Mouse (Mus musculus) heart, embryonic 10.5 days (tissue): ENCODE data around the gene Cpb2. TPM values are rescaled to one million over a fixed set of nuclear protein-coding genes. Genes with fewer than 3 reads are reported as not detected.
A peak's percentile ranks its signal among the peaks of the same experiment; 100 is the strongest.

ENCODE experiments used
- DNase-seq: peaks from one replicate; pipeline ENCODE4 v3.0.0-alpha.2; 2017; ENCODE audit warnings: low spot score
- H3K27ac ChIP-seq: fragments of 300-500 bp; sonication (generic); 2 replicates; pipeline ENCODE4 v1.5.1; 2016; ENCODE audit warnings: mild to moderate bottlenecking
- H3K27me3 ChIP-seq: fragments of 300-500 bp; sonication (generic); 2 replicates; pipeline ENCODE4 v1.6.1; 2016; ENCODE audit warnings: mild to moderate bottlenecking; ENCODE audit not compliant: poor library complexity, insufficient read depth, severe bottlenecking
- H3K36me3 ChIP-seq: fragments of 300-500 bp; sonication (generic); 2 replicates; pipeline ENCODE4 v1.6.1; 2016; ENCODE audit warnings: mild to moderate bottlenecking, moderate library complexity
- H3K4me1 ChIP-seq: fragments of 300-500 bp; sonication (generic); 2 replicates; pipeline ENCODE4 v1.6.1; 2016; ENCODE audit warnings: mild to moderate bottlenecking
- H3K4me3 ChIP-seq: fragments of 300-500 bp; sonication (generic); 2 replicates; pipeline ENCODE4 v1.5.1; 2016; ENCODE audit warnings: mild to moderate bottlenecking, moderate library complexity
- H3K9me3 ChIP-seq: fragments of 300-500 bp; sonication (generic); 2 replicates; pipeline ENCODE4 v1.6.1; 2016; ENCODE audit warnings: mild to moderate bottlenecking, moderate library complexity
- WGBS: fragments of 180-500 bp; shearing (Covaris S2); methylation state at CpG from one replicate; pipeline ENCODE4 v1.1.7; 2016; 5-methylcytosine and 5-hydroxymethylcytosine counted together
- polyA plus RNA-seq: library from polyadenylated mRNA; unstranded; fragments of >200 nt; fragmentation: Nextera tagmentation; extraction: Ambion mirVana; gene quantifications from 2 replicates; pipeline ENCODE4 v1.2.1, GENCODE M21; 2016

The Cpb2 gene
- polyA plus RNA-seq, 1 experiment from 2014 or later = 5.8 TPM

- Histone ChIP-seq H3K27me3 (no peaks in the 10 kb centered on the region), H3K4me3 (no peak overlapping the region), H3K9me3 (no peaks in the 10 kb centered on the region), H3K27ac (no peak overlapping the region), H3K4me1 (peaks cover 11% of the 10 kb centered on the region), H3K36me3 (no peaks in the 10 kb centered on the region)
- WGBS = 55% methylated on average over 5 of the region's 5 CpGs
- no peak for DNase-seq
These were observed 38.3 kb downstream of the Cpb2 start for GRCm38 (mm10) chr14:75280406-75280805.

- no peaks in the 10 kb centered on the region for H3K27me3 ChIP-seq
- peak overlapping the region; percentile 94 for H3K27ac ChIP-seq
- H3K36me3 ChIP-seq = no peaks in the 10 kb centered on the region
- no peaks in the 10 kb centered on the region for H3K9me3 ChIP-seq
- peaks cover 13% of the 10 kb centered on the region for H3K4me1 ChIP-seq
- 5% methylated on average over 19 of the region's 19 CpGs for WGBS
- no peak for DNase-seq
- peak overlapping the region; percentile 98 for H3K4me3 ChIP-seq
These were observed 41.6 kb downstream of the Cpb2 start for GRCm38 (mm10) chr14:75283609-75284192.

GRCm38 (mm10) chr14:75284193-75284915, 42.3 kb downstream of the Cpb2 start, which contains the start of gene Zc3h13:
Gene Zc3h13, plus strand, starts transcription at chr14:75284373.
- no peaks in the 10 kb centered on the region for H3K9me3 ChIP-seq
- H3K4me1 ChIP-seq = peaks cover 13% of the 10 kb centered on the region
- peak within 1 kb of the TSS; percentile 94 for H3K27ac ChIP-seq
- no peaks in the 10 kb centered on the region for H3K36me3 ChIP-seq
- WGBS = under 1% methylated on average over 61 of the region's 61 CpGs
- no peaks in the 10 kb centered on the region for H3K27me3 ChIP-seq
- H3K4me3 ChIP-seq = peak within 1 kb of the TSS; percentile 98
- peak; percentile 97 for DNase-seq

- no peak for DNase-seq
- 92% methylated on average over 1 of the region's 1 CpGs for WGBS
- H3K4me1 ChIP-seq = peaks cover 3% of the 10 kb centered on the region; the same call in 1 of the 2 replicates
- H3K36me3 ChIP-seq = no peaks in the 10 kb centered on the region
- H3K27me3 ChIP-seq = no peaks in the 10 kb centered on the region
- H3K4me3 ChIP-seq = no peak overlapping the region
- H3K9me3 ChIP-seq = no peaks in the 10 kb centered on the region
- no peak overlapping the region for H3K27ac ChIP-seq
These were observed 59.0 kb downstream of the Cpb2 start for GRCm38 (mm10) chr14:75301081-75301480.

GRCm38 (mm10) chr14:75303807-75304206, 61.7 kb downstream of the Cpb2 start:
- Histone ChIP-seq H3K27ac (no peak overlapping the region), H3K27me3 (no peaks in the 10 kb centered on the region), H3K36me3 (no peaks in the 10 kb centered on the region), H3K4me1 (peaks cover 3% of the 10 kb centered on the region; the same call in 1 of the 2 replicates), H3K4me3 (no peak overlapping the region), H3K9me3 (no peaks in the 10 kb centered on the region)
- WGBS = 63% methylated on average over 5 of the region's 5 CpGs
- DNase-seq = no peak

GRCm38 (mm10) chr14:75307855-75308254, 65.8 kb downstream of the Cpb2 start:
- Histone ChIP-seq H3K4me1 (no peaks in the 10 kb centered on the region), H3K27me3 (no peaks in the 10 kb centered on the region), H3K36me3 (no peaks in the 10 kb centered on the region), H3K9me3 (no peaks in the 10 kb centered on the region), H3K4me3 (no peak overlapping the region), H3K27ac (no peak overlapping the region)
- DNase-seq = no peak

- no peak overlapping the region for H3K27ac ChIP-seq
- no peaks in the 10 kb centered on the region for H3K4me1 ChIP-seq
- H3K36me3 ChIP-seq = no peaks in the 10 kb centered on the region
- no peak for DNase-seq
- H3K27me3 ChIP-seq = no peaks in the 10 kb centered on the region
- H3K4me3 ChIP-seq = no peak overlapping the region
- 80% methylated on average over 5 of the region's 5 CpGs for WGBS
- H3K9me3 ChIP-seq = no peaks in the 10 kb centered on the region
These were observed 67.4 kb downstream of the Cpb2 start for GRCm38 (mm10) chr14:75309336-75309992.

DNA sequence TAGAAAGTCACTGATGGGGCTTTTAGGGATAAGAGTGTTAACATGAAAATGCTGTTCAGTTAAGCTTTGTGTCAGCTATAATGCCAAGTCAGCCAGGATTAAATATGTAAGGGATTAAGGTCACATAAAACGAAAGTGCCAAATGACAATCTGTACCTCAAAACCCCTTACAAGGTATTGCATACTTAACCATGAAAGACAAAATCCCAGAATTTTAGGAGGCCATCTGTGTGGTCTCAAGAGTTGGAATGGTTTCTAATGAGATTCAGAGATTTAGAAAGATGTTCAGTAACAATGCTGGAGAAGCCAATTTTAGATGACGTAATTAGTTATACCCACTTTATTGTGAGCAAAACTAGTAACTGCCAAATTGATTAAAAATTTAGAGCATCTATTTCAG, 72.4 kb downstream of the Cpb2 start:
- no peak for DNase-seq
- Histone ChIP-seq H3K36me3 (no peaks in the 10 kb centered on the region), H3K27me3 (no peaks in the 10 kb centered on the region), H3K27ac (no peak overlapping the region), H3K4me1 (no peaks in the 10 kb centered on the region), H3K9me3 (no peaks in the 10 kb centered on the region), H3K4me3 (no peak overlapping the region)
- 90% methylated on average over 2 of the region's 2 CpGs for WGBS

GRCm38 (mm10) chr14:75318736-75319135, 76.6 kb downstream of the Cpb2 start:
- Histone ChIP-seq H3K4me3 (no peak overlapping the region), H3K27me3 (no peaks in the 10 kb centered on the region), H3K27ac (no peak overlapping the region), H3K36me3 (peaks cover 24% of the 10 kb centered on the region), H3K9me3 (no peaks in the 10 kb centered on the region), H3K4me1 (no peaks in the 10 kb centered on the region)
- no peak for DNase-seq
- 83% methylated on average over 2 of the region's 2 CpGs for WGBS

DNA sequence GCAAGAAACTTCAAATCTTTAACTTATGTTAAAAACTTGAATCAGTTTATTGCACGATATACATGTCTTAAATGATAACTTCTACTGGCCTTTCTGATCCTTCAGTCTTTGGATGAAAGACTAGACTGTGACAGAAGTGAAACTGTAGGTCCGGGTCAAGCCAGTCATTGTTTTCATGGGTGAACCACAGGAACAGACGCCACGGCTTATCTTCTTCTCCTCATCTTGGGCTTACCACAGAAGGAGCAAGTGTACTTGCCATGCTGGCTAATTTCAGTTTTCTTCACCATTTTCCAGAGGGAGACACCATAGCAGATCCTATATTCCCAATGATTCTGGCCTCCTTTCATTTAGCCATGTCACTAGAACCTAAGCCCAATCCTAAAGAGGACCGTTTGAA, 78.2 kb downstream of the Cpb2 start:
- WGBS = 84% methylated on average over 5 of the region's 5 CpGs
- no peak overlapping the region for H3K27ac ChIP-seq
- H3K4me1 ChIP-seq = no peaks in the 10 kb centered on the region
- H3K36me3 ChIP-seq = peaks cover 31% of the 10 kb centered on the region
- no peaks in the 10 kb centered on the region for H3K9me3 ChIP-seq
- no peaks in the 10 kb centered on the region for H3K27me3 ChIP-seq
- no peak for DNase-seq
- no peak overlapping the region for H3K4me3 ChIP-seq

- Histone ChIP-seq H3K27me3 (no peaks in the 10 kb centered on the region), H3K4me3 (no peak overlapping the region), H3K4me1 (no peaks in the 10 kb centered on the region), H3K36me3 (peaks cover 39% of the 10 kb centered on the region), H3K27ac (no peak overlapping the region), H3K9me3 (no peaks in the 10 kb centered on the region)
- 96% methylated on average over 32 of the region's 32 CpGs for WGBS
- no peak for DNase-seq
These were observed 81.3 kb downstream of the Cpb2 start for GRCm38 (mm10) chr14:75323354-75323753.

DNA sequence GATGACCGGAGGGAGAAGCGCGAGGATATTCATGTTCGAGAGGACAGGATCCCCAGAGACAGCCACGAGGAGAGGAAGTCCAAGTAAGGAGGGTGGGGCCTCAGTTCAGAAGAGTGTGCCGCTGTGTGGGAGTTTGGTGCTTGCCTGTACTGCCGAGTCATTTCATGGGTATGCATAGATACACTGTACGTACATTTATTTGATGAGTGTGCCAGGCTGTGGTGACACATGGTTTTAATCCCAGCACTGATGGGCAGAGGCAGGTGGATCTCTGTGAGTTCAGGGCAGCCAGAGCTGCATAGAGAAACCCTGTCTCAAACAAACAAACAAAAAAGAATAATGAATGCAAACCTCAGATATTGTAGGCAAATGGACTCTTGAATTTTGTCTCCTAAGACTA, 86.0 kb downstream of the Cpb2 start:
- no peak for DNase-seq
- H3K4me1 ChIP-seq = no peaks in the 10 kb centered on the region
- no peaks in the 10 kb centered on the region for H3K27me3 ChIP-seq
- 85% methylated on average over 8 of the region's 8 CpGs for WGBS
- no peaks in the 10 kb centered on the region for H3K9me3 ChIP-seq
- H3K27ac ChIP-seq = no peak overlapping the region
- no peak overlapping the region for H3K4me3 ChIP-seq
- peaks cover 56% of the 10 kb centered on the region for H3K36me3 ChIP-seq

- H3K27me3 ChIP-seq = no peaks in the 10 kb centered on the region
- H3K9me3 ChIP-seq = no peaks in the 10 kb centered on the region
- H3K4me3 ChIP-seq = no peak overlapping the region
- peaks cover 42% of the 10 kb centered on the region for H3K36me3 ChIP-seq
- WGBS = 86% methylated on average over 6 of the region's 6 CpGs
- H3K27ac ChIP-seq = no peak overlapping the region
- no peaks in the 10 kb centered on the region for H3K4me1 ChIP-seq
- DNase-seq = no peak
These were observed 88.5 kb downstream of the Cpb2 start for GRCm38 (mm10) chr14:75330621-75331020.
